Mouse (Mus musculus): ENCODE results near the gene Slc7a5.

The Slc7a5 gene

DNA sequence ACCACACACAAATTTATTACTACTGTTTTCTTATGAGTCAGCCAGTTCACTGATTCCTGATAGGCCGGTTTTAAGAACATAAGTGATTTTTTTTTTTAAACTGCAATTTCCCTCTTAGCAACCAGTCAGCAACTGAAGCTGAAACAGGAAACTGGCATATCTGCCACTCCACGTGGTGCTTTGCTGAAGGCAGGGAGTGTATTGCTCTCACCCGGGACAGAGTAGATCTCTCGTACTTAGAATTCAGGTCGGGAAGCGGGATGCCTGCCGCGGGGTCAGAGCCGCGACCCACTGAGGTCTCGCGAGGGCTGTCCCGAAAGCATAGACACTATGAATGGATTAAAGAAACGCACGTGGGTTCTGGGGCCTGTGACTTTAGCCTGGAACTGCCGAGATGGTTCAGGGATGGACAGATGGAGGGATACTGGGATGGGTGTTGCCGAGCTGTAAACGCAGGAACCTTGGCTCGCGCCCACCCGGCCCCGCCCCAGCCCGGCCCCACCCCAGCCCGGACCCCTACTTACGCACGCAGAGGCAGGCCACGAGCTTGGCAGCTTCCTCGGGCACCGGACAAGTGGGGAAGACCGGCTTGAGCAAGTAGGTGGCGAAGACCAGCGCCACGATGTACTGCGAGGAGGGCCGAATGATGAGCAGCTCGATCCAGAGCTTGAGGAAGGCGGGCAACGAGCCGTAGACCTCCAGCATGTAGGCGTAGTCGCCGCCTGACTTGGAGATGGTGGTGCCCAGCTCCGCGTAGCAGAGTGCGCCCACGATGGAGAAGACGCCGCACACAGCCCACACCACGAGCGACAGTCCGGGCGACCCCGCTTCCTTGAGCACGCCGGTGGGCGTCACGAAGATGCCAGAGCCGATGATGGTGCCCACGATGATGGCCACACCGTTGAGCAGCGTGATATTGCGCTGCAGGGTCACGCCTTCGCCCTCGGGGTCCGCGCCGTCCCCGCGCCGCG lies 667 bp downstream of the Slc7a5 start:
- peak; percentile 70 for DNase-seq

DNA sequence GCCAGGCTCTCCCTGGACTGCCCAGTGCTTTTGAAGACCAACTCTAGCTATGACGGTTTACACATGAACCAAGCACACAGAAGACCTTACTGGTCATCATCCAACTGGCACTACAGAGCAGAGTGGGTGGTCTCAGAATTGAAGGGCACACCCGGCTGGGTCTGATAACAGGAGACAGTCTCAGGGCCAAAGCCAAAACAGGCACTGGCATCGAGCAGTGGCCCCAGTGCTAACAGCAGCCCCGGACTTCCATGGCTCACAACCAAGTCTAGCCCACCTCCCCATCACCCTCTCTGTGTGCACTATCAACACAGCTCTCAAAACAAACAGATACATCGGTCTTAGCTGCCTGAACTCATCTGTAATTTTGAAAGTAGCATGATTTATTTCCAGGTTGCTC lies 1.6 kb downstream of the Slc7a5 start:
- DNase-seq, result no peak

DNA sequence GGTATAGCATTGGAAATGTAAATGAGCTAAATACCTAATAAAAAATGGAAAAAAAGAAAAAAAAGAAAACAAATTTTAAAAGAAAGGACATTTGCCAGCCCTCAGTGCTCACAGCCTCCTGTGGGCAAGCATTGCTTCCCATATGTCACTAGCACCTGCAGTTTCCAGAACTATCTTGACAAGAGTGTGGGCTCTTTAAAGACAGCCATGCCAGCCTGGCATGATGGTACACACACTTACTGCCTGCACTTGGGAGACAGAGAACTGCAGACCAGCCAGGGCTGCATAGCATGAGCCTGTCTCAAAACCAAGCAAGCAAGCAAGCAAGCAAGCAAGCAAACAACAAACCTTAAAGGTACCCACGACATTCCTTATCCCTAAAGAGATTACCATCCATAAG lies 2.1 kb downstream of the Slc7a5 start:
- DNase-seq, result no peak

DNA sequence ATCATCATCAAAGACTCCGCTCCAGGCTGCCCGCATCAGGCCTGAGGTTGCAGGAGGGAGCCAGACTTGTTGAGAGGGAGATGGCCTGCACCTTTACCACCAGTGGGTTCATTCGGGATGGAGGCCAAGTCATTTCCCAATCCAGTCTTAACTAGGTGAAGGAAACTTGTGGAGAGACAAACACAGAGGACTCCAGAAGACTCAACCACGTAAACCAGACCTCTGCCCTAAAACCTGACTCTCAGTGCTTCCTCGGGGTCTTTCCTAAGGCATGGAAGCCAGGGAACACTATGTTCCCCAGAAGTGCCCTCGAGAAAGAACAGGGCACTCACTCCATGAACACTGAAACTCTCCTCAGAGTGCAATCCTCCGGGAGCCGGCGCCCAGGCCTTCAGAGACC lies 2.5 kb downstream of the Slc7a5 start:
- no peak for DNase-seq

DNA sequence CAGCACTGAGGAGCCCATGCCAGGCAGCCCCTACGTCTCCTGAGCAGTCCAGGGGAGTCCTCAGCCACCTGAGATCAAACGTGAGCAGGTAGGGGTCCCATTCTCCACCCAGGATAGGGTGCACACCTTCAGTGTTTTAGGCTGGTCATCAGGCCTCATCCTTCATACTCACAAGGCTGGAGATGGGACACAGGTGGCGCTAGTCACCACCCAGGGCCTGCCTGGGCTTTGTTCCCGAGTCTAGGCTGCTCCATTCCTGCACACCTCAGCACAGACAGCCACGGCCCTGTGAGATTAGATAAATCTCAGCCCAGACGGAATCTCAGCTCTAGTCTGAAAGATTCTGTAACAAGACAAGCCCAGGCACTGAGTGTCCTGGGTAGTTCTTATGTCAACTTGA lies 3.5 kb downstream of the Slc7a5 start:
- no peak for DNase-seq

DNA sequence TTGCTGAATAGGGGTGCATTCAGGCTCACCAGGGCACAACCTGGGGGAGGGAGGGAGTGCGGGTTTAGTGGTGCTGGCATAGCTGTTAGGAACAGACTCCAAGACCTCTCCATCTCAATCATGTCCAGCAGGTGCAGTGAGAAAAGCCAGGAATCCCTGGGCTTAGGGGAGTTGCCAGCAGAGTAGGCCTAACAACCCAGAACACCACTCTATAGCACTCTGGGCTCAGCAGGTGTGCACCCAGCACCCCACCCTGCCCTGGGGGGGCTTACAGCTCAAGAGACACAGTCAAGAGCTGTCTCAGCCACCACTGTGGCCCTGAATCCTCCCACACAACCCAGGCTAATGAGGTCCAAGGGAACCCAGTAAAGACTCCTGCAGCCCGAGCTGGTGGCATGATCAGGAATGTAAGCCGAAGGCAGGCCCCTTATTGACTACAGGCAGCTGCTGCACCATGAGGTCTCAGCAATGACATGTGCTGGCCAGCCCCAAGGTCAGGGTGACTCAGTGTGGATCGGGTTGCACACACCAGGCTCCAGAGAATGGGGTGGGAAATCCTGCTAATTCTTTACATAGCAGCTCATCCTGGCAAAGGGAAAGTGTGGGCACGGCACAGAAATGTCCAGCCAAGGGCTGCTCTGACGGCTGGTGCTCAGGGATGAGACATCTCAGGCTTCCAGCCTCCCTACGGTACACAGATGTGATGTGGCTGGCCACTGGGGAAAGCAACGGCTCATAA lies 5.8 kb downstream of the Slc7a5 start:
- DNase-seq, result peak; percentile 40

DNA sequence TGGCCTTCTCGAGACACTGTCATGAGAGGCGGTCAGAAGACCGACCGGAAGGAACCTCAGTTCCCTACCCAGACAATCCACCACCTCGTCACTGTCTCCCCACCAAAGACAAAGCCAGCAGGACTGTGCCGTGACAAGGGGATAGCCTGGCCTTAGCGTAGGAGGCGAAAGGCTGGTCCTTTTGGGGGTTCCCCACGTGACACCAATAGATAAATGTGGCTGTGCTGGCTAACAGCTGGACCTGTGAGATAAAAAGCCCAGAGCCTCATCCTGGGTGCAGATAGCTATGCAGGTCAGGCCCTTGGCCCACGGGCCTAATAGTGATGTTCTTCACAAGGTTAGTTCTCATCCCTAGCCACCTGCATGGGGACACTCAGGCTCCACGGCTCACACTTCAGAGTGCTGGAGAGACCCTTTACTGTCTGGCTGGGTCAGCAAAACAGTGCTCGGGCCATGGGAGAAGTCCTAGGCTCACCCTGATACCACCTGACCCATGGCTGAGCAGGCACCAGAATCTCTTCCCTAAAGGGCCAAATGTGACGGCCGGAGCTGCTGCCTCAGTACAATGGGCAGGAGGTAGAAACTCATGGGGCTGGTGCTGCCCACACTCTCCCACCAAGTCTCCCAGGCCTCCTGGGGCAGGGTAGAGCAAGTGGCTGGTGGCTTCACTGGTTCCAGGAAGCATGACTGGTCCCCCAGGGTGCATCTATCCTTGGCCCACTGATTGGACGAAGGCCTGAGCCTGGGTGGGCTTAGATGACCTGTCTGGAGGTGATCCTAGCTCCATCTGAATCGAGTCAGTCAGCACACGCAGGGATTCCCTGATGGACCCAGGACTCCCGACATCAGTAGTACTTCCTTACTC lies 8.1 kb downstream of the Slc7a5 start:
- no peak for DNase-seq

DNA sequence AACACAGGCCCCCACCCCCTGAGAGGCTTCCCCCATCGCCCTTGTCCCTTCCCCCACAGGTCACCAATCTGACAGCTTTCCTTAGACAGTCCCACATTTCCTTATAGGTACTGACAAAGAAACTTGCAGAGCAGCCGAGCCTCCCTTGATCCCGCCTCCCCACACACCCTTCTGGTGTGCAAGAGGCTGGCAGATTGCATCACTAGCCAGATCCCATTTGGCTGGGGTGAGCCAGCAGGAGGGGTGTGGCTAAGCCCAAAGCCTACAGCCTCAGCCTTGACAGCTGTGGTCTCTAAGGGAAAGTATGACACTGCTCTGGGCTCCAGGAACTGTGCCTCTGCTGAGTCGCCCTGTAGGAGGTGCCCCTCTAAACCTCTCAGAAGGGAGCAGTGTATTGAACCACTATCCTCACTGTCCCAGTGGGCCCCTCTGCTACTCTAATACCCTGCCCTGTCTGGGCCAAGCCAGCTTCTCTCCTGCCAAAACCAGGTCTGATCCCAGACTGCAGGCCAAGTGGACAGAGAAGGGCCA lies 9.0 kb downstream of the Slc7a5 start:
- DNase-seq, result peak; percentile 84

DNA sequence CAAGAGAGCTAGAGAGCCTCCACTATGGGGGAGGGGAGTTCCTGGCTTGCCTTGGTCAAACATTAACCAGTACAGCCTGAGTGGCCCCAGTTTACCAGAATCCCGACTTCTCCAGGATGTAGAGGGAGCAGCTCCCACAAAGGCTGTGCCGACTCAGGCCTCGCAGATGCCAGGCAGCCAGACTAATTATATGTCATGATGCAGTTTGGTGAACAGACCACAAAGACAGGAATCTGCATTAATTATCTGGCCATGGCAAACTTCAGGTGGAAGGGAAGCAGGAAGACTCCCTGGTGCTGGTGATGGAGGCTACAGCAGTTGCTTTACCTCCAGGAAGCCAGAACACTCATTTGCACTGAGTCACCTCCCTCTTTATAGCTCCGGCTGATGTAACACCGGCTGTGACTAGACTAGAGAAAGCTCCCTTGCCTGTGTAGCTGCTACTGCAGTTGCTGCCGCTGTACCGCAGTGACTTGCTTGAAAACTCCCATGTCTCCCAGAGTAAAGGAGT lies 9.6 kb downstream of the Slc7a5 start:
- DNase-seq, result peak; percentile 42

DNA sequence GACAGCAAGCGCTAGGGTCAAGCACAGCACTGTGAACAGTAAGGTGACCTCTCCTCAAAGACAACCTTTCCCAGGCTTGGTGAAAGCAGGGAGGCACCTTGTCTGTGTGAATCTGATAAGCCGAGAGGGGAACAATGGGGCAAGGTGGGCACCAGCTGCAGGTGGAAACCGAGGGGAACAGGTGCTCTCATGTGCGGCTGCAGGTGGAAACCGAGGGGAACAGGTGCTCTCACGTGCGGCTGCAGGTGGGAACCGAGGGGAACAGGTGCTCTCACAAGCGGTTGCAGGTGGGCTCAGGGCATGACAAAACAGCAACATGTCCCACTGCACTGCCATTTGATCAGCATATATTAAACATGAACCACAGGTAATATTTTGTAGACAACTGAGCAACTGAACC lies 10.3 kb downstream of the Slc7a5 start:
- DNase-seq, result no peak

DNA sequence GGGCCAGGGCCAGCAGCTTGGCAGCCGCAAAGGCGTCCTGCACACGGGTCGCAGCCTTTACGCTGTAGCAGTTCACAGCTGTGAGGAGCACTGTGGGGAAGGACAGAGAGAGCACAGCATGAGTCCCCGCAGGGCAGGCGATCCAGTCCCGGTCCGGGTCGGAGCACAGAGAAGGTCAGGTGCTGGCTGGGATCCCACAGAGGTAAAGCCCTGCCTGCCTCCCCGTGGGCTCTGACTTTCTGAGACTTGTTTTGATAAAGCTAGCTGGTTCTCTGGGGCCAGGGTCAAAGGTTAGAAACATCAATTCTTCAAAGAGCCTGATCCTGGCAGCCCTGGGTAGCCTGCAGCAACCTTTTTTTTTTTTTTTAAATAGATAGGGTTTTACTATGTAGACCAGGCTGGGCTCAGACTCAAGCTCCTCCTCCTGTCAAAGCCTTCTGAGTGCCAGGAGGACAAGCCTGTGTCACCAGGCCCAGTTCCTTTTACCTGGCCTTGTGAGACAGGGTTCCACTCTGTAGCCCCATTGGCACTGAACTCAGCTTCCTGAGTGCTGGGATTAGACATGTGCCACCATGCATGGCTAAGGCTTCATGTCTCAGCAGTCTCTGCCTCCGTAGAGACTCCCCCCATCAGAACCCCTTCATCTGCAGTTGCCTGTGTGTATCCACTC lies 10.9 kb downstream of the Slc7a5 start:
- DNase-seq, result peak; percentile 45

DNA sequence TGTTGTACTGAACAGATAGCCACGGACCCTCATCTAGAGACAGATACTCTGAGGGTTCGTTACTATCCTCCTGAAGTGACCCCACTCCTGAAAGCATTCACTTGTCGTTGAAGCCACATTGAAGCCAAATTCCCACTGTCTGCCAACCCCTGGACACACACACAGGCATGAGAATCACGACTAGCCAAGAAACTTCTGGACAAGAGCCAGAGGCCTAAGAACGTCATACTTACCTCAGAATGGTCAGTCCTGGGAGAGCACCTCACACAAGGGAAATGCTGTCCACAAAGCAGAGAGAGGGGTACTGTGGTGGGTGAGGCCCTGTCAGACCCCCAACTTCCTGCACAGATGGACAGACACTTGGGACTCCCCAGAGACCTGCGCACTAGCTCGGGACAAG lies 11.6 kb downstream of the Slc7a5 start:
- DNase-seq, result no peak

DNA sequence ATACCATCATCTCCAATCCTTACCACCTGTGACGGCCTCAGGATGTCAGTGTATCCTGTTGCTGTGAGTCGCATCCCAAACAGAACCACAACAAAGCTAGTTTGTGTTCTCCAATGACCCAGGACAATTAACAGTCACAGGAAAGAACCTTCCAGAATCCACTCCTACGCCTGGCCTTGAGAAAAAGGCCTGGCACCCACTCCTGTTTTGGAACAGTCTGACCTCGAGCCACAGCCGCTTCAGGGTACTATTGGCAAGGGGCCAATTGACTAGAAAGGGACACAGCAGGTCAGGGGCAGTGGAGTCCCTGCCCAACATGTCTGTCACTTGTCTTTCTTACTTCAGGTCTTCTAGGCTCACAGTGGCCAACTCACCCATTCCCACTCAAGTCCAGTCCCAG lies 14.6 kb downstream of the Slc7a5 start:
- no peak for DNase-seq

DNA sequence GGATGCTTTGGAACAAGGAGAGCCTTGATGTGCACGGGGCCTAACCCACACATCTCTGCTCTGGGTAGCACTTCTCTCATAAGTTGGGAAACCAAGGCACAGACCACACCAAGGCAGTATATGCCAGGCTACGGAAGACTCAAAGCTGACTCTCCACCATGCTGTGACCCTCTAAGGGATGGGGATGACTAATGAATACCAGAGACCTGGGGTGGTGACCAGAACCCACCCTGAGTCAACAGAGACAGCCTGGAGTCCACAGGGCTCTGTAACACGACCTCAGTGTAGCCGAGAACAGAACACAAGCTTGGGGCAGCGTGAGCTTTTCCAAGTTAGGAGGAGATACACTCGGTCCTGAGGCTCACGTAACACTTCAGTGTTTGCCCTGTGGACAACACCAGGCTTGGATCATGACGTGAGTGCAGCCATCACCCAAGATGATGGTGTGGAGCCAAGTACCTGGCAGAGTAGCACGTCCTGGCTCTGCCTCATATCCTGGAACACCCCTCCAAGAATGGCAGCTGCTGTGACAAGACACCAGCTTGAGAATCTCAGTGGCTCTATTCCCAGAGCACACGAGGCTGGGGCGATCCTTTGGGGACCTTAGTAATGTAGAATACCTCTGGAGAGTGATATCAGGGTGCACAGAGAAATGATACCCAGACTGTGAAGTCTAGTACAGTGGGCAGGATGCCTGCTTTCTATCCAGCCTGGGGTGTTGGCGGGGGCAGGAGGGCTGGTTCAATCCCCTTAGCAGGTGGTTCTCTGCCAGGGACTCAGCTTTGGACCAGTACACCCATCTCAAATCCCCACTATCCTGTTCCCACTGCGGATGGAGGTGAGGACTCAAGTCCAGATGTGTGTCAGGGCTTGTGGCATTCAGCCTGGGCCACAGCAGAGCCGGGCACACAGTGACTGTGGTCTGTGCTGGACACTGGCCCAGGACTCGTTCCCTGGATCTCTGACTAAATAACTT lies 17.4 kb downstream of the Slc7a5 start:
- DNase-seq, result no peak

DNA sequence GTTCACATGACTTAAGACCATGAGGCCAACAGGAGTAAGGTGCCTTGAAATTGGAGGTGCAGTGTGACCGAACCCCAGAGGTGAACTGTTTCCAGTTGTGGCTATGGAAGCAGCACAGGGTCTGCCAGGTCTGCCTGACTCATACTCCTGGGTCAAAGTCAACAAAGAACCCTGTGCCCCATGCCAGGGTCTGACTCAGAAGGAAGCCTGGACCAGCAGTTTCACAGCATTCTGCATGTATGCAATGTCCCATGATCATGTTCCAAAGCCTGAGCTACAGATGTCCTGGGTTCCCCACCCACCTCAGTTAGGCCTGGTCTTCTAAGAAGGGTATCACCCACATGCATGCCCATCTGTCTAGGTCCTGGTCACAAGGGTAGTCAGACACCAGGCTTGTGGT lies 18.2 kb downstream of the Slc7a5 start:
- DNase-seq, result no peak

DNA sequence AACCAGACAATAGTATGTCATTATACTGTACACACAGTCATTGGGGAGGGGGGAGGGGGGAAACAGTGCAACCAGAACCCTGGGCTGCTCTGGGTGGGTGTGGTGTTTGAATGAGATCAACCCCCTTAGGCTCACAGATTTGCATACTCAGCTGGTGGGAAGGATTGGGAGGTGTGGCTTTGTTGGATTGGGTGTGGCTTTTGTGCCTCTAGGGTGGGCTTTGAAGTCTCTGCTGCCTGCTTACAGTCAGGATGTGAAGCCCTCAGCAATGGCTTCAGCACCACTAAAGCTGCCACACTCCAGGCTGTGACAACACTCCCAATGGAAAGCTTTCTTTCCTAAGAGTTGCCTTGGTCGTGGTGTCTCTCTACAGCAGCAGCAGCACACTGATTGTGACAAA lies 19.9 kb downstream of the Slc7a5 start:
- DNase-seq, result no peak

DNA sequence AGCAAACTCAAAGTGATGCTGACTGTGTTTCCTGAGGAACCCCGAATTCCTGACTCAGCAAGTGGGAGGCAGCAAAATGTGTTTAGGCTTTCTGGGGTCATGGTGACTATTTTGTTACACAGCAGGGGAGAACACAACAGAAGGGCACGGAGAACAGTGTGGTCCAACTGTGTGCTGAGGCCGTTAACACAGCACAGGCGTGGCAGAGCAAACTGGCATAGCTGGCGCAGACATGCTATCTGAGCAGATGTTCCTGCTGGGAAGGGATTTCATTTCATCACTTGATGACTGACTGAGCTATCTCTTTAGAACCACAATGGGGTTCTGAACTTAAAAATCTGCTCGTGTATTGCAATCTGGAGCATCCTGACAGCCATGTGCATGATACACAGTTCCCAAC lies 22.1 kb downstream of the Slc7a5 start:
- DNase-seq, result no peak

DNA sequence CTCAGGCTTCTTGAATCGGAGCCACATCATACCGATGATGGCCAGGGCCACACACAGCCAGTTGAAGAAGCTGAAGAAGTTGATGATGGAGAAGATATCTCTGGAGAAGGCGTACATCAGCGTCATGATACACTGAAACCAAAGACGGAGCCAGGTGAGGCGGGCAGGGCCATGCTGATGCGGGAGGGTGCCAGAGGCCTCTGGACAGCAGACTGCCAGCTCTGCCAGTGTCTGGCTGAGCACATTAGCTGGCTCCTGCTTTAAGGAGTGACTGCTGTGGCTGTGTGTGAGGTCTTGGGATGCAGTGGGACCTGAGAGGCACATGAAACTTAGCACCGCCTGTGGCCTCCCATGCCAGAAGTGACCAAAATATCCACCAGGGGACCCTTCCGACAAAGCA lies 22.5 kb downstream of the Slc7a5 start:
- DNase-seq, result no peak

DNA sequence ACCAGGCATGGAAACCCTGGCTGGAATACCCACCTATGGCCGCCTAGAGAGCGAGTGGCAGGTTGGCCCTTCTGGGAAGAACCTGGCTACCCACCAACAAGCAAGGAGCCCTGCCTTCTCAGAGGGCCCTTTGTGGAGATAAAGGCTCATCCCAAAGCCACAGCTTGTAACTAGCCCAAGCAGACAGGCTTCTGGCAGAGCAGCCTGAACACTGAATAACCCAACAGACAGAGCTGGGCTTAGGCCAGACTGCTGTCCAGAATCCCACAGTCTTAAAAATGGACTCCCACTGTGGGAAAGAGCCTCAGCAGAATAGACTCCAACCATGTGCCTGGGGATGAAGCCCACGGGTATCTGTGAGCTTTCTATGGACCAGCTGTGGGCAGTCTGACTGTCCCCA lies 23.3 kb downstream of the Slc7a5 start:
- no peak for DNase-seq

DNA sequence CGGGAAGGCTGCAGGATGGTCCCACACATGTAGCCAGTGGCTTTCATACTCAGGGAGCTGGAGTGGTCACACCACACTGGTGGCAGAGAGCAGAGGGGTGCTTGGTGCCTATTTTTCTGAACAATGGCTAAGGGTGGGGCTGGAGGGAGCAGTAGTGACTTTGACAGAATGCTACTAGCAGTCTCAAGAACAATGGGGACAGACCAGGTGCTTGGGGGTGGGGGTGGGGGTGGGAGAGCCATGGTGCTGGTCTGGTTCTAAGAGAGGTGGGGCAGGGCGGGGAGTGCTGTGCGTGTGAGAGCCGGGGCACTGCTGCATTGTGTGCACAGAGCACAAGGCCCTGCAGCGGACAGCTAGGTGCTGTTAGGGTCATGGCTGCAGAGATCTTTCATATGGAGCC lies 25.6 kb downstream of the Slc7a5 start:
- no peak for DNase-seq

DNA sequence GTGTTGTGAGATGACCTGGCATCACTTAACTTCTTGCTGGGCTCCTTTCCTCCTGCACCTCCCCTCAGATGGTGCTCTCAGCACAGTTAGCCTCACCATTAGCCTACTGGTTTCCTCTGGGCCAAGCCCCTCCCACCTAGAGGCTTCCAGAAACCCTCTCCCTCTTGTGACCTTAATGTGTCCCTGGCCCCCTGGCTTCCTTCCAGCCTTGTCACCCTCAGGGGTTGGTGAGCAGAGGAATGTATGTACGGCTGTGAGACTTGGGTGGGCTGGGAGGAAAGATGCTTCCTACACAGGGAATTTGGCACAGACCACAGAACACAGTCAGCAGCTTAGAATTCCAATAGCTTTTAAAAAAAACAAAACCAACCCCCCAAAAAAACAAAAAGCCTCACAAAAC lies 26.7 kb downstream of the Slc7a5 start:
- no peak for DNase-seq
